Mouse (Mus musculus) embryonic facial prominence, embryonic 13.5 days (tissue): Measurements from ENCODE around the gene Trdn. TPM values are rescaled to one million over a fixed set of nuclear protein-coding genes. Genes with fewer than 3 reads are reported as not detected.

Source experiments
- polyA plus RNA-seq: library from polyadenylated mRNA; unstranded; fragments of >200 nt; fragmentation: Nextera tagmentation; extraction: Ambion mirVana; gene quantifications from 2 replicates; pipeline ENCODE4 v1.2.1, GENCODE M21; 2015

Trdn gene
- polyA plus RNA-seq, 1 experiment from 2014 or later, result 0.89 TPM

Other genes starting within 250 kb of the Trdn start
- 0.81 and 1.5 TPM in 2 replicates for gene Nkain2, start 190.1 kb upstream of the Trdn start, polyA plus RNA-seq